Mouse (Mus musculus) erythroblast, embryonic 14.5 days (primary cell): Measurements from ENCODE around the gene Mrpl16.

Source experiments
- GATA1 ChIP-seq: IDR thresholded peaks from 2 replicates; pipeline ENCODE4 v1.6.1; 2012; ENCODE audit warnings: low read length, inconsistent platforms, mixed read lengths
- TAL1 ChIP-seq: IDR thresholded peaks from 3 replicates; pipeline ENCODE4 v1.6.1; 2012; ENCODE audit warnings: low read length, inconsistent platforms, mixed read lengths

DNA sequence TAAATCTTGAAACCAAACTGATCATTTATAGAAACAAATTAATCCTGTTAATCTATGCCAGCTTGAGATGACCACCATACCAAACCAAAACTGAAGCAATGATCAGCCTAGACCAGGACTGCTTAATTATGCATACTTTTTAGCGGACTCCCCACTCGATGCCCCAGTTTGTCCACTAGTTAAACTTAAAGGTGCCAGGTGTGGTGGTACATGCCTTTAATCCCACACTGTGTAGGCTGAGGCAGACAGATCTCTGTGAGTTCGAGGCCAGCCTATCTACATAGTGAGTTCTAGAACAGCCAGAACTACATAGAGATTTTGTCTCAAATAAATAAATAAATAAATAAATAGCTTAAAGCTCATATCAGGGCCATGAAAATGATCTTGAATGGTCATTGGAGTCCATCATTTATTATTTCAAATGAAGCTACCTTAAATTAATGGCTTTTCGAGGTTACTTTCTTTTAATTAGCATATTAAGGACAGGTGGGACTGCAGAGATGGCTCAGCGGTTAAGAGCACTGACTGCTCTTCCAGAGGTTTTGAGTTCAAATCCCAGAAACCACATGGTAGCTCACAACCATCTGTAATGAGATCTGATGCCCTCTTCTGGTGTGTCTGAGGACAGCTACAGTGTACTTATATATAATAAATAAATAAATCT is 802 bp upstream of the Mrpl16 start:
- TF ChIP-seq TAL1, result no peak
- no peak for TF ChIP-seq GATA1
